Mouse (Mus musculus) intestine, embryonic 15.5 days (tissue): ENCODE data around the gene Slc39a3. TPM values are rescaled to one million over a fixed set of nuclear protein-coding genes. Genes with fewer than 3 reads are reported as not detected.
"Not testable (repeated sequence)": the region's sequence is repeated elsewhere in the genome, so short reads cannot be mapped to it uniquely, and the experiment has no call there.

Source experiments
- ATAC-seq: fragments of 200-750 bp; cut with Nextera tagmentation; 2 replicates; pipeline ENCODE4 v1.8.0; 2017; ENCODE audit warnings: moderate TSS enrichment, moderate library complexity
- H3K27ac ChIP-seq: fragments of 300-500 bp; sonication (generic); 2 replicates; pipeline ENCODE4 v1.5.1; 2015; ENCODE audit warnings: mild to moderate bottlenecking, inconsistent platforms
- H3K27me3 ChIP-seq: fragments of 300-500 bp; sonication (generic); replicated peaks from 2 replicates; pipeline ENCODE4 v1.6.1; 2015; ENCODE audit warnings: inconsistent platforms
- H3K36me3 ChIP-seq: fragments of 300-500 bp; sonication (generic); 2 replicates; pipeline ENCODE4 v1.6.1; 2015; ENCODE audit warnings: inconsistent platforms
- H3K4me1 ChIP-seq: fragments of 300-500 bp; sonication (generic); replicated peaks from 2 replicates; pipeline ENCODE4 v1.6.1; 2015; ENCODE audit warnings: inconsistent platforms
- H3K4me2 ChIP-seq: fragments of 300-500 bp; sonication (generic); replicated peaks from 2 replicates; pipeline ENCODE4 v1.6.1; 2015; ENCODE audit warnings: mild to moderate bottlenecking, inconsistent platforms
- H3K4me3 ChIP-seq: fragments of 300-500 bp; sonication (generic); replicated peaks from 2 replicates; pipeline ENCODE4 v1.5.1; 2015; ENCODE audit warnings: inconsistent platforms
- H3K9ac ChIP-seq: fragments of 300-500 bp; sonication (generic); 2 replicates; pipeline ENCODE4 v1.6.1; 2015; ENCODE audit warnings: inconsistent platforms
- H3K9me3 ChIP-seq: fragments of 300-500 bp; sonication (generic); 2 replicates; pipeline ENCODE4 v1.6.1; 2016; ENCODE audit warnings: inconsistent platforms
- WGBS: fragments of 180-500 bp; shearing (Covaris S2); methylation state at CpG from one replicate; pipeline ENCODE4 v1.1.7; 2015; 5-methylcytosine and 5-hydroxymethylcytosine counted together
- polyA plus RNA-seq: library from polyadenylated mRNA; unstranded; fragments of >200 nt; fragmentation: Nextera tagmentation; extraction: Ambion mirVana; gene quantifications from 2 replicates; pipeline ENCODE4 v1.2.1, GENCODE M21; 2015

The Slc39a3 gene
- polyA plus RNA-seq, 1 experiment from 2014 or later = 15.0 TPM

DNA sequence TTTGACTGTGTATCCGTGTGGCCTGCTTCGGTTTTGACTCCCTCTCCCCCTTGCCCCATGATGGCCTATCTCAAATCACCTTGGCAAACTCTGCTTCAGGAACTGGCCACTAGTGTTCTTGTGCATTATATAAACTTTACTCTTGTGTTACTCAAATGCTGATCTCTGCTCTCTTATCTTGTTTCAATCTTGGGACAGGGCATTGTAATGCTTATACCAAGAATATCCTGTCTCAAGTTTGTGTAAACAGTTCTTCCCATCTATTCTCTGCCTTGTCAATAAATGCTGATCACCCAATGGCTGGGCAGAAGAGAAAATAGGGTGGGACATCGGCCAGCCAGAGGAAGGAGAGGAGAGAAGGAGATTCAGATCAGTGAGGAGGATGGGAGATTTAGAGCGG lies 25.5 kb upstream of the Slc39a3 start:
- no peak for ATAC-seq
- Histone ChIP-seq H3K36me3 (no peaks in the 10 kb centered on the region), H3K9me3 (no peaks in the 10 kb centered on the region), H3K4me2 (no peak overlapping the region), H3K9ac (no peak overlapping the region), H3K4me1 (peaks cover 14% of the 10 kb centered on the region), H3K27ac (no peak overlapping the region), H3K27me3 (no peaks in the 10 kb centered on the region), H3K4me3 (no peak overlapping the region)
- 58% methylated on average over 4 of the region's 4 CpGs for WGBS

DNA sequence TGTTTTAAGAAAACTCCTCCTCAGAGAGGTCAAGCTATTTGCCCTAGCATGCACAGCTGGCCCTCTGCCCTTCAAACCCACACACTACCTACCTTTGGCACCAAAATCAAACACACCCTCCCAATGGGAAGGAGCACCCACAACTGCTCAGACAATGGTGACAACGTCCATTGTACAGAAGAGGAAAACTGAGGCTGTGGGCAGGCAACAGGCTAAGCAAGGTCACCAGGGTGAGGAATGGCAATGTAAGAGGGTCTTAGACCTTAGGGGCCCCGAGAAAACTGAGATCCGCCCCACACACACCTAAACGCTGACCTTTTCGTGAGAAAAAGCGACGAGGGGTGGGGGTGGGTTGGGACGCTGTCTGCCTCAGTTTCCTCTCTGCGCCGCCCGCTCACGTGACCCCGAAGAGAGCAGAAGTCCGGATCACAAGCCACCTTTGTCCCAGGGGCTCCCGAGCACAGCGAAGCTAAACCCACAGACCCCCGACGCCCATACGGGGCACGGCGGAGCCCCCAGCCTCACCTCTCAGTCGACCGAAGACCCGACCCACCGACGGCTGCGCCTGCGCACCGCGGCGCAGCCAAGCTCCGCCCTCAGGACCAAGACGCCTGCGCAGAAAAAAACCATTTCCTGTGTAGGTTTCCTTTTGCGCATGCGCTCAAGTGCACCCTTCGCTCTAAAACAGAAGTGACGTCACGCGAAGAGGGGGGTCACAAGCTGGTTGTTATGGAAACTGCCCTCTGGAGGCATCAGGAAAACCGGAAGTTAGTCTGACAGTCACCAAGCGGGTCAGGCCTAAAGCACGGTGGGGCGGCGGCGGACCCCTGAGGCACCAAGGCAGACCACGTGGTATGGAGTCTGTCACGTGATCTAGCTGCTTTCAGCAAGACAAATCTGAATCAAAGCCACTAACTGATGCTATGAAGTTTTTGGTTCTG lies 22.6 kb upstream of the Slc39a3 start, which contains the start of gene Sgta:
TSS of gene Sgta (minus strand) at position 579 of the 941 bp plus-strand sequence.
- H3K4me2 ChIP-seq = peak within 1 kb of the TSS; percentile 82
- no peaks in the 10 kb centered on the region for H3K9me3 ChIP-seq
- no peaks in the 10 kb centered on the region for H3K27me3 ChIP-seq
- peak; percentile 98 for ATAC-seq
- H3K9ac ChIP-seq = peak within 1 kb of the TSS; percentile 77
- WGBS = under 1% methylated on average over 48 of the region's 48 CpGs
- peak within 1 kb of the TSS; percentile 42 for H3K27ac ChIP-seq
- H3K4me1 ChIP-seq = peaks cover 15% of the 10 kb centered on the region
- H3K4me3 ChIP-seq = peak within 1 kb of the TSS; percentile 76
- no peaks in the 10 kb centered on the region for H3K36me3 ChIP-seq

DNA sequence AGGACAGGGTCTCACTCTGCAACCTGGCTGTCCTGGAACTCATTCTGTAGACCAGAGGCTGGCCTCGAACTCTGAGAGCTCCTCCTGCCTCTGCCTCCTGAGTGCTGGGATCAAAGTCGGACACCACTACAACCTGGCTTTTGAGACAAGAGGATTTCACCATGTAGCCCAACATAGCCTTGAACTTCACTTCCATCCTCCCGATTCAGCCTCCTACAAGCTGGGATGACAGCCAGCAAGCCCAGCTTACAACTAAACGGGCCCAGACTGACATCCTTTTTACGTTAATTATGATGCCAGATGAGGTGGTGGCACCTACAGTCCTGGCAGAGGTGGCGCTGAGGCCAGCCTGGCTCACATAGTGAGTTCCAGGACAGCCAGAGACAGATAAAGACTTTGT lies 21.7 kb upstream of the Slc39a3 start:
- no peak for ATAC-seq
- Histone ChIP-seq H3K9me3 (no peaks in the 10 kb centered on the region), H3K27me3 (no peaks in the 10 kb centered on the region), H3K4me2 (peak overlapping the region; percentile 82), H3K36me3 (no peaks in the 10 kb centered on the region), H3K4me1 (peaks cover 15% of the 10 kb centered on the region), H3K27ac (no peak overlapping the region), H3K4me3 (peak overlapping the region; percentile 76), H3K9ac (peak overlapping the region; percentile 77; the same call in 1 of the 2 replicates)
- WGBS = 85% methylated on average over 6 of the region's 6 CpGs

- no peaks in the 10 kb centered on the region for H3K27me3 ChIP-seq
Measured at GRCm38 (mm10) chr10:81057406-81058130, 20.3 kb upstream of the Slc39a3 start.

GRCm38 (mm10) chr10:81055802-81056340 lies 18.6 kb upstream of the Slc39a3 start:
- WGBS = 83% methylated on average over 11 of the region's 11 CpGs
- not testable (repeated sequence) for ATAC-seq, H3K4me3 ChIP-seq, H3K27me3 ChIP-seq, H3K27ac ChIP-seq, H3K9ac ChIP-seq, H3K4me2 ChIP-seq, H3K9me3 ChIP-seq
- Histone ChIP-seq H3K4me1 (peaks cover 15% of the 10 kb centered on the region), H3K36me3 (peaks cover 10% of the 10 kb centered on the region)

More at GRCm38 (mm10) chr10:81057406-81058130, 20.3 kb upstream of the Slc39a3 start:
- no peak overlapping the region for H3K27ac ChIP-seq
- H3K4me3 ChIP-seq = no peak overlapping the region
- H3K4me1 ChIP-seq = peaks cover 15% of the 10 kb centered on the region
- no peaks in the 10 kb centered on the region for H3K36me3 ChIP-seq
- H3K9me3 ChIP-seq = no peaks in the 10 kb centered on the region
- H3K9ac ChIP-seq = no peak overlapping the region
- ATAC-seq = no peak
- H3K4me2 ChIP-seq = no peak overlapping the region
- 91% methylated on average over 23 of the region's 23 CpGs for WGBS

GRCm38 (mm10) chr10:81055169-81055568 lies 17.9 kb upstream of the Slc39a3 start:
- Histone ChIP-seq H3K36me3 (peaks cover 15% of the 10 kb centered on the region), H3K9ac (no peak overlapping the region), H3K4me1 (peaks cover 15% of the 10 kb centered on the region), H3K9me3 (no peaks in the 10 kb centered on the region), H3K4me2 (no peak overlapping the region), H3K27ac (no peak overlapping the region), H3K27me3 (no peaks in the 10 kb centered on the region), H3K4me3 (no peak overlapping the region)
- WGBS = 87% methylated on average over 6 of the region's 6 CpGs
- no peak for ATAC-seq

DNA sequence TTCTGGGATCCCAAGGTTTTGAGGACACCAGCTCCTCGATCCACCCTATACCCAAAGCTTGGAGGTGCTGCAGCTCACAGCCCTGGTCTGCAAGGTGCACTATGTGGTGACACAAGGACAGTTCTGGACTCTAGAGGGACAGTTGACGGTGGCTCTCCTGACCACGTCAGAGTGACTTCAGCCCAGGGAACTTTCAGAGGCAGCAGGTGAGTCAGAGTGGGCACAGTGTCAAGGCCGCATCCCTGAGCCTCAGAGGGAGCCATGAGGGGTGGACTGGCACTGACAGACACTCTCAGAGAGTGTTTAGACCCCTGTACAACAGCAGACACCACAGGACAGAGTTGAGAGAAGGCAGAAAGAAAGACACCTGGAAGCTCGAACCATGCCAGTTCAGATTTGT lies 15.4 kb upstream of the Slc39a3 start:
- Histone ChIP-seq H3K4me3 (no peak overlapping the region), H3K36me3 (peaks cover 34% of the 10 kb centered on the region), H3K9me3 (no peaks in the 10 kb centered on the region), H3K4me2 (no peak overlapping the region), H3K9ac (no peak overlapping the region), H3K4me1 (0 out of 2 replicates have a peak, but pooled peaks cover under 1% of the 10 kb centered on the region), H3K27me3 (no peaks in the 10 kb centered on the region), H3K27ac (no peak overlapping the region)
- ATAC-seq = no peak
- WGBS = 93% methylated on average over 5 of the region's 5 CpGs

DNA sequence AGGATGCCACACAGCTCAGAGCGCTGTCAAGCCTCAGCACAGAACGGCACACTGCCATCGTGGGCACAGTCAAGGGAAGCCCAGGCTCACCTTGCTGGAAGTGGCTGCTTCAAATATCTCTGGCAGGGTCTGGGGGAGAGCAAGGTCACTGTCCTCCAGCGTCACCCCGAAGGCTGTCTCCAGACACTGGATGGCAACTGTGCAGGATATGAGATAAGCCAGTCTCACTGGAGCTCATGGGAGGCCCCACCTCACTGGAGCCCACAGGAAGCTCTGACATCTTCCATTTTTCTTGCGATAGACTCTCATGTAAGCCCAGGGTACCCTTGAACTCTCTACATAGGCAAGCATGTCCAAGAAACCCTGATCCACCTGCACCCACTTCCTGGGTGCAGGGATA lies 13.9 kb upstream of the Slc39a3 start:
- Histone ChIP-seq H3K4me1 (no peaks in the 10 kb centered on the region), H3K4me2 (no peak overlapping the region), H3K27me3 (no peaks in the 10 kb centered on the region), H3K27ac (no peak overlapping the region), H3K4me3 (no peak overlapping the region), H3K9me3 (no peaks in the 10 kb centered on the region), H3K36me3 (peaks cover 46% of the 10 kb centered on the region), H3K9ac (no peak overlapping the region)
- 94% methylated on average over 6 of the region's 6 CpGs for WGBS
- no peak for ATAC-seq

DNA sequence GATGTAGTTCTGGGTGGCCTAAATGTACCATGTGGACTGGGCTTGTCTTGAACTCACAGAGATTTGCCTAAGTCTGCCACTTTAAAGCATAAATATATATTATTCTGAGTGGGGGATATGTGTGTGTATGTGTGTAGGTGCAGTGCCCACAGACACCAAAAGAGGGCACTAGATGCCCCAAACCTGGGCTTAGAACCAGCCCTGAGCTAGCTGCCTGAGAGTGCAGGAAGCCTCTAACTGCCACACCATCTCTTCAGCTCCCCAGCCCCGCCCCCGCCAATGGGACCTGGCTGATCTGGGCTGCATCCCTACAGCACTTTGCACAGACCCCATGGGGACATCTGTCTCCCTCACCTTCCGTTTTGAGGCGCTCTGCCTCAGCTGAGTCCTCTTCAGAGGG lies 13.4 kb upstream of the Slc39a3 start:
- Histone ChIP-seq H3K36me3 (peaks cover 49% of the 10 kb centered on the region), H3K9me3 (no peaks in the 10 kb centered on the region), H3K4me1 (no peaks in the 10 kb centered on the region), H3K27me3 (no peaks in the 10 kb centered on the region), H3K4me3 (no peak overlapping the region), H3K9ac (no peak overlapping the region), H3K27ac (no peak overlapping the region), H3K4me2 (no peak overlapping the region)
- WGBS = 81% methylated on average over 4 of the region's 4 CpGs
- no peak for ATAC-seq

DNA sequence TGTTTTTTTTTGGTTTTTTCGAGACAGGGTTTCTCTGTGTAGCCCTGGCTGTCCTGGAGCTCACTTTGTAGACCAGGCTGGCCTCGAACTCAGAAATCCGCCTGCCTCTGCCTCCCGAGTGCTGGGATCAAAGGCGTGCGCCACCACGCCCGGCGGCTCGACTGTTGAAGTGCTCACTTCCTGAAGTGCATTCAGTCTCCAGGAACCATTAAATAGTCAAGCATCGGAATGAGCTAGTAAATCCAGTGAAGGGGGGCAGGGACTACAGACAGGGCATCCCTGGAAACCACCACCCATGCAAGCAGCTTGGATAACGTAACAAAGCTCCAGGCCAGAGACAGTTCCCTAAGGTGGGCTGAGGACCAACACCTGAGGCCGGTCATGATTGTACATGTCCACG lies 8.0 kb upstream of the Slc39a3 start:
- H3K27me3 ChIP-seq, H3K9ac ChIP-seq, H3K9me3 ChIP-seq, H3K27ac ChIP-seq, H3K4me1 ChIP-seq, H3K4me2 ChIP-seq, H3K4me3 ChIP-seq, ATAC-seq: not testable (repeated sequence)
- WGBS = 89% methylated on average over 14 of the region's 14 CpGs
- peaks cover 60% of the 10 kb centered on the region for H3K36me3 ChIP-seq

- H3K4me3 ChIP-seq = no peak overlapping the region
- no peaks in the 10 kb centered on the region for H3K9me3 ChIP-seq
- ATAC-seq = no peak
- H3K4me1 ChIP-seq = 0 out of 2 replicates have a peak, but pooled peaks cover 2% of the 10 kb centered on the region
- 25% methylated on average over 13 of the region's 13 CpGs for WGBS
- peaks cover 33% of the 10 kb centered on the region for H3K36me3 ChIP-seq
- no peak overlapping the region for H3K27ac ChIP-seq
- no peak overlapping the region for H3K4me2 ChIP-seq
- no peaks in the 10 kb centered on the region for H3K27me3 ChIP-seq
- no peak overlapping the region for H3K9ac ChIP-seq
Measured at GRCm38 (mm10) chr10:81041458-81042175, 4.4 kb upstream of the Slc39a3 start.
